Mouse (Mus musculus) kidney, postnatal 0 days (tissue): Measurements from ENCODE around the gene Slc51a. TPM values are rescaled to one million over a fixed set of nuclear protein-coding genes. Genes with fewer than 3 reads are reported as not detected.

ENCODE experiments used
- ATAC-seq: fragments of 200-750 bp; cut with Nextera tagmentation; replicated peaks from 2 replicates; pipeline ENCODE4 v1.8.0; 2017; ENCODE audit warnings: low read depth, moderate number of reproducible peaks, moderate TSS enrichment, moderate library complexity; ENCODE audit not compliant: low FRiP score
- DNase-seq: peaks from one replicate; pipeline ENCODE4 v3.0.0-alpha.2; 2016; ENCODE audit warnings: low spot score
- H3K27ac ChIP-seq: fragments of 300-500 bp; sonication (generic); 2 replicates; pipeline ENCODE4 v1.5.1; 2014; ENCODE audit warnings: mild to moderate bottlenecking
- H3K27me3 ChIP-seq: fragments of 300-500 bp; sonication (generic); 2 replicates; pipeline ENCODE4 v1.6.1; 2014; ENCODE audit warnings: low read length, mixed read lengths; ENCODE audit not compliant: insufficient read depth
- H3K36me3 ChIP-seq: fragments of 300-500 bp; sonication (generic); 2 replicates; pipeline ENCODE4 v1.6.1; 2014; ENCODE audit warnings: low read length, mixed read lengths; ENCODE audit not compliant: insufficient read depth
- H3K4me1 ChIP-seq: fragments of 300-500 bp; sonication (generic); replicated peaks from 2 replicates; pipeline ENCODE4 v1.6.1; 2014; ENCODE audit warnings: antibody characterized with exemption, low read length, mixed read lengths; ENCODE audit not compliant: insufficient read depth
- H3K4me2 ChIP-seq: fragments of 300-500 bp; sonication (generic); 2 replicates; pipeline ENCODE4 v1.6.1; 2014; ENCODE audit warnings: mild to moderate bottlenecking, low read length, moderate library complexity, mixed read lengths
- H3K4me3 ChIP-seq: fragments of 300-500 bp; sonication (generic); replicated peaks from 2 replicates; pipeline ENCODE4 v1.5.1; 2014; ENCODE audit warnings: low read depth, low read length
- H3K9ac ChIP-seq: fragments of 300-500 bp; sonication (generic); 2 replicates; pipeline ENCODE4 v1.6.1; 2014; ENCODE audit warnings: low read depth, low read length
- H3K9me3 ChIP-seq: fragments of 300-500 bp; sonication (generic); replicated peaks from 2 replicates; pipeline ENCODE4 v1.6.1; 2016; ENCODE audit warnings: low read length, inconsistent platforms, mixed read lengths
- CTCF ChIP-seq: IDR thresholded peaks from 2 replicates; pipeline ENCODE4 v1.5.1; 2016; ENCODE audit warnings: antibody characterized with exemption, low read depth, mild to moderate bottlenecking, moderate library complexity
- whole genome bisulfite sequencing: fragments of 180-500 bp; shearing (Covaris S2); extraction: QIAGEN DNeasy Blood & Tissue Kit; methylation state at CpG from one replicate; pipeline ENCODE4 v1.1.7; 2014; 5-methylcytosine and 5-hydroxymethylcytosine counted together
- polyA plus RNA-seq: library from polyadenylated mRNA; unstranded; fragments of >200 nt; fragmentation: Nextera tagmentation; extraction: Ambion mirVana; gene quantifications from 2 replicates; pipeline ENCODE4 v1.2.1, GENCODE M21; 2015

Slc51a gene
- polyA plus RNA-seq, 1 experiment from 2014 or later, result 4.3 TPM

- Histone ChIP-seq H3K27ac (no peak overlapping the region), H3K9ac (no peak overlapping the region), H3K4me3 (no peak overlapping the region), H3K36me3 (no peaks in the 10 kb centered on the region), H3K9me3 (no peaks in the 10 kb centered on the region), H3K4me2 (no peak overlapping the region), H3K27me3 (no peaks in the 10 kb centered on the region), H3K4me1 (no peaks in the 10 kb centered on the region)
- no peak for DNase-seq
- ATAC-seq, result no peak
- TF ChIP-seq CTCF, result no peak
- WGBS, result 82% methylated on average over 8 of the region's 8 CpGs
Observed at GRCm38 (mm10) chr16:32506298-32506697, 18.6 kb upstream of the Slc51a start.

- Histone ChIP-seq H3K4me2 (no peak overlapping the region), H3K27ac (no peak overlapping the region), H3K9ac (no peak overlapping the region), H3K36me3 (no peaks in the 10 kb centered on the region), H3K4me1 (no peaks in the 10 kb centered on the region), H3K9me3 (no peaks in the 10 kb centered on the region), H3K4me3 (no peak overlapping the region), H3K27me3 (no peaks in the 10 kb centered on the region)
- no peak for ATAC-seq
- no peak for TF ChIP-seq CTCF
- WGBS, result 38% methylated on average over 6 of the region's 6 CpGs
- DNase-seq, result no peak
Observed at GRCm38 (mm10) chr16:32503633-32504032, 16.0 kb upstream of the Slc51a start.

- no peak overlapping the region for H3K4me3 ChIP-seq
- no peaks in the 10 kb centered on the region for H3K9me3 ChIP-seq
- no peak for TF ChIP-seq CTCF
- H3K36me3 ChIP-seq, result no peaks in the 10 kb centered on the region
- 80% methylated on average over 12 of the region's 12 CpGs for WGBS
- no peak overlapping the region for H3K27ac ChIP-seq
- H3K4me2 ChIP-seq, result no peak overlapping the region
- no peaks in the 10 kb centered on the region for H3K27me3 ChIP-seq
- DNase-seq, result no peak
- H3K4me1 ChIP-seq, result no peaks in the 10 kb centered on the region
- ATAC-seq, result no peak
- no peak overlapping the region for H3K9ac ChIP-seq
Observed at GRCm38 (mm10) chr16:32502621-32503335, 15.1 kb upstream of the Slc51a start.

- DNase-seq (no peak), ATAC-seq (no peak)
- no peak overlapping the region for H3K4me3 ChIP-seq
- no peak for TF ChIP-seq CTCF
- H3K4me1 ChIP-seq, result no peaks in the 10 kb centered on the region
- no peaks in the 10 kb centered on the region for H3K9me3 ChIP-seq
- H3K9ac ChIP-seq, result no peak overlapping the region; the same call in 1 of the 2 replicates
- 39% methylated on average over 7 of the region's 7 CpGs for whole genome bisulfite sequencing
- no peak overlapping the region for H3K4me2 ChIP-seq
- H3K27me3 ChIP-seq, result no peaks in the 10 kb centered on the region
- H3K36me3 ChIP-seq, result no peaks in the 10 kb centered on the region
- H3K27ac ChIP-seq, result no peak overlapping the region
Observed at GRCm38 (mm10) chr16:32501459-32501858, 13.8 kb upstream of the Slc51a start.

GRCm38 (mm10) chr16:32499430-32500037 lies 11.9 kb upstream of the Slc51a start:
- TF ChIP-seq CTCF, result peak; percentile 98
- H3K4me3 ChIP-seq, result peak overlapping the region; percentile 20; the same call in 1 of the 2 replicates
- 7% methylated on average over 22 of the region's 22 CpGs for WGBS
- H3K4me2 ChIP-seq, result peak overlapping the region; percentile 51
- no peaks in the 10 kb centered on the region for H3K9me3 ChIP-seq
- H3K36me3 ChIP-seq, result no peaks in the 10 kb centered on the region
- no peak overlapping the region for H3K27ac ChIP-seq
- peak; percentile 87 for DNase-seq
- peak; percentile 89 for ATAC-seq
- H3K9ac ChIP-seq, result peak overlapping the region; percentile 24; the same call in 1 of the 2 replicates
- H3K4me1 ChIP-seq, result no peaks in the 10 kb centered on the region
- H3K27me3 ChIP-seq, result no peaks in the 10 kb centered on the region

- Histone ChIP-seq H3K36me3 (no peaks in the 10 kb centered on the region), H3K4me2 (no peak overlapping the region), H3K9ac (no peak overlapping the region), H3K4me3 (no peak overlapping the region), H3K27me3 (no peaks in the 10 kb centered on the region), H3K4me1 (no peaks in the 10 kb centered on the region), H3K27ac (no peak overlapping the region), H3K9me3 (no peaks in the 10 kb centered on the region)
- TF ChIP-seq CTCF, result no peak
- DNase-seq (no peak), ATAC-seq (no peak)
- WGBS, result 73% methylated on average over 13 of the region's 13 CpGs
Observed at GRCm38 (mm10) chr16:32498996-32499395, 11.3 kb upstream of the Slc51a start.
